Mouse (Mus musculus) heart, embryonic 13.5 days (tissue): ENCODE data around the gene Agap1. TPM values are rescaled to one million over a fixed set of nuclear protein-coding genes. Genes with fewer than 3 reads are reported as not detected.

Experiments
- ATAC-seq: fragments of 200-750 bp; cut with Nextera tagmentation; 2 replicates; pipeline ENCODE4 v1.8.0; 2017; ENCODE audit warnings: moderate TSS enrichment; ENCODE audit not compliant: insufficient number of reproducible peaks, low FRiP score, low TSS enrichment; ENCODE audit errors: extremely low read depth
- H3K27ac ChIP-seq: fragments of 300-500 bp; sonication (generic); replicated peaks from 2 replicates; pipeline ENCODE4 v1.5.1; 2015; ENCODE audit warnings: moderate library complexity, mild to moderate bottlenecking, inconsistent platforms
- H3K27me3 ChIP-seq: fragments of 300-500 bp; sonication (generic); replicated peaks from 2 replicates; pipeline ENCODE4 v1.6.1; 2015; ENCODE audit warnings: mild to moderate bottlenecking, inconsistent platforms
- H3K36me3 ChIP-seq: fragments of 300-500 bp; sonication (generic); 2 replicates; pipeline ENCODE4 v1.6.1; 2015; ENCODE audit warnings: mild to moderate bottlenecking, inconsistent platforms
- H3K4me1 ChIP-seq: fragments of 300-500 bp; sonication (generic); 2 replicates; pipeline ENCODE4 v1.6.1; 2015; ENCODE audit warnings: inconsistent platforms
- H3K4me2 ChIP-seq: fragments of 300-500 bp; sonication (generic); 2 replicates; pipeline ENCODE4 v1.6.1; 2015; ENCODE audit warnings: inconsistent platforms, mild to moderate bottlenecking, moderate library complexity
- H3K4me3 ChIP-seq: fragments of 300-500 bp; sonication (generic); 2 replicates; pipeline ENCODE4 v1.5.1; 2015; ENCODE audit warnings: moderate library complexity, mild to moderate bottlenecking, inconsistent platforms
- H3K9ac ChIP-seq: fragments of 300-500 bp; sonication (generic); 2 replicates; pipeline ENCODE4 v1.6.1; 2015; ENCODE audit warnings: inconsistent platforms, mild to moderate bottlenecking, moderate library complexity
- H3K9me3 ChIP-seq: fragments of 300-500 bp; sonication (generic); 2 replicates; pipeline ENCODE4 v1.6.1; 2016; ENCODE audit warnings: inconsistent platforms
- WGBS: fragments of 180-500 bp; shearing (Covaris S2); methylation state at CpG from one replicate; pipeline ENCODE4 v1.1.7; 2015; ENCODE audit warnings: mixed read lengths; 5-methylcytosine and 5-hydroxymethylcytosine counted together
- polyA plus RNA-seq: library from polyadenylated mRNA; unstranded; fragments of >200 nt; fragmentation: Nextera tagmentation; extraction: Ambion mirVana; gene quantifications from 2 replicates; pipeline ENCODE4 v1.2.1, GENCODE M21; 2015

Gene Agap1
- polyA plus RNA-seq, 1 experiment from 2014 or later: 7.1 TPM

DNA sequence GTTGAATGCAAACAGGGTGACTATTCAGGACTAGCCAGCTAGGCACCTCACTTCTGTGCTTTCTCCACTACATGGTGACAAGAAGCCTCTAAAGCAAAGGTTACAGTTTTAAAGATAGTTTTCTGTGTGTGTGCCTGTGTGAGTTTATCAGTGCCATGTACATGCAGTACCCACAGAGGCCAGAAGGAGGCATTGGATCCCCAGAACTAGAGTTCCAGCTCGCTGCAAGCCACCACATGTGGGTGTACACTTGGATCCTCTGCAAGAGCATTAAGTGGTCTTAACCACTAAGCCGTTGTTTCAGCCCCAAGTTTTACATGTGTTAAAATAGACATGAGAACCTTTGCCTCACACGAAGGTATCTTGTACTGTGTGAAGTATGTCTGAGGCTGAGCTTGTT, 219.1 kb downstream of the Agap1 start:
- Histone ChIP-seq H3K9me3 (no peaks in the 10 kb centered on the region), H3K27me3 (no peaks in the 10 kb centered on the region), H3K4me3 (no peak overlapping the region), H3K27ac (no peak overlapping the region), H3K4me2 (no peak overlapping the region), H3K4me1 (no peaks in the 10 kb centered on the region), H3K9ac (no peak overlapping the region), H3K36me3 (peaks cover 66% of the 10 kb centered on the region)
- ATAC-seq: no peak
- 92% methylated on average over 3 of the region's 3 CpGs for WGBS

DNA sequence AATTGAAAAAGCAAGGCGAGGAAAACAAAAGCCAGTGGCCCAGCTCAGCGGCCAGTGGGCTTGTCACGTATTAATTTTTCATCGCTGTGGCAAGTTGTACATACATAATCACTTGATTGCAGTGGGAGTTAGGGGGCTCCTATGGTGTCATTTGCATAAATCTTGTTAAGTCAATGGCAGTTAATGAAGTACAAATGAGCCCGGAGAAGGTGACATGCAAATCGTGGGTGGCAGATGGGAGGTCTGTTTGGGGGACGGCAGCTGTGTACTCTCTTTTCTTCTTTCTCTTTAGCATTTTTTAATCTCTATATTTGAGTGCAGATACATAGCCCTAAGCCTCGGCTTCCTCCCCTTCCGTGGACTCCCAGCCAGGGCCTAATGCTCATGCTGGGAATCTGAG, 220.1 kb downstream of the Agap1 start:
- H3K27me3 ChIP-seq: no peaks in the 10 kb centered on the region
- H3K4me2 ChIP-seq: no peak overlapping the region
- H3K4me3 ChIP-seq: no peak overlapping the region
- no peaks in the 10 kb centered on the region for H3K9me3 ChIP-seq
- H3K36me3 ChIP-seq: peaks cover 64% of the 10 kb centered on the region
- H3K27ac ChIP-seq: no peak overlapping the region
- H3K9ac ChIP-seq: no peak overlapping the region
- no peaks in the 10 kb centered on the region for H3K4me1 ChIP-seq
- no peak for ATAC-seq
- 84% methylated on average over 9 of the region's 9 CpGs for WGBS

GRCm38 (mm10) chr1:89676411-89676810, 221.8 kb downstream of the Agap1 start:
- no peak for ATAC-seq
- peaks cover 53% of the 10 kb centered on the region for H3K36me3 ChIP-seq
- no peaks in the 10 kb centered on the region for H3K4me1 ChIP-seq
- H3K4me3 ChIP-seq: no peak overlapping the region
- H3K27ac ChIP-seq: no peak overlapping the region
- no peak overlapping the region for H3K4me2 ChIP-seq
- WGBS: 60% methylated on average over 4 of the region's 4 CpGs
- no peak overlapping the region for H3K9ac ChIP-seq
- no peaks in the 10 kb centered on the region for H3K9me3 ChIP-seq
- H3K27me3 ChIP-seq: no peaks in the 10 kb centered on the region

DNA sequence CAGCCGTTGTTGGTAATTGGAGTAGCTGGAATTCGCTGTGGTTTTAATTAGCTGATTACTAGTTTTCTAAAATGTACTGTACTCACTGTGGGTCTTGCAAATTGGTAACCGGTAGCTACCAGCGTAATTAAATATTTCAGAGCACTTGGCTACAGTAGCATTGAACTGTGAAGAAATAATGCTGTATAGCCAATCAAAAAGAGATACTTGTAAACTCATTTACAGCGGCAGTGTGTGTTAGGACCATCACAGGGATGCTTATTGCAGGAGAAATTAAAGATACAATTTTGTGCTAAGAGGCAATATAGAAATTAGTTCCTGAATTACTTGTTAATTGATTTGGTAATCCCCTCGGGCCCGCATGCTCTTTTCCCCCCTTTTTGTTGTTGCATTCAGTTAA, 226.1 kb downstream of the Agap1 start:
- Histone ChIP-seq H3K36me3 (peaks cover 32% of the 10 kb centered on the region), H3K4me2 (no peak overlapping the region), H3K9ac (no peak overlapping the region), H3K27me3 (no peaks in the 10 kb centered on the region), H3K9me3 (no peaks in the 10 kb centered on the region), H3K4me3 (no peak overlapping the region), H3K4me1 (no peaks in the 10 kb centered on the region), H3K27ac (no peak overlapping the region)
- ATAC-seq: no peak
- WGBS: 86% methylated on average over 7 of the region's 7 CpGs

- no peak overlapping the region for H3K27ac ChIP-seq
- no peaks in the 10 kb centered on the region for H3K27me3 ChIP-seq
- no peak overlapping the region for H3K4me2 ChIP-seq
- ATAC-seq: no peak
- no peak overlapping the region for H3K4me3 ChIP-seq
- WGBS: 62% methylated on average over 10 of the region's 10 CpGs
- H3K36me3 ChIP-seq: peaks cover 18% of the 10 kb centered on the region
- no peak overlapping the region for H3K9ac ChIP-seq
- H3K9me3 ChIP-seq: no peaks in the 10 kb centered on the region
- peaks cover 36% of the 10 kb centered on the region for H3K4me1 ChIP-seq
These were observed 234.3 kb downstream of the Agap1 start for GRCm38 (mm10) chr1:89688914-89689313.

DNA sequence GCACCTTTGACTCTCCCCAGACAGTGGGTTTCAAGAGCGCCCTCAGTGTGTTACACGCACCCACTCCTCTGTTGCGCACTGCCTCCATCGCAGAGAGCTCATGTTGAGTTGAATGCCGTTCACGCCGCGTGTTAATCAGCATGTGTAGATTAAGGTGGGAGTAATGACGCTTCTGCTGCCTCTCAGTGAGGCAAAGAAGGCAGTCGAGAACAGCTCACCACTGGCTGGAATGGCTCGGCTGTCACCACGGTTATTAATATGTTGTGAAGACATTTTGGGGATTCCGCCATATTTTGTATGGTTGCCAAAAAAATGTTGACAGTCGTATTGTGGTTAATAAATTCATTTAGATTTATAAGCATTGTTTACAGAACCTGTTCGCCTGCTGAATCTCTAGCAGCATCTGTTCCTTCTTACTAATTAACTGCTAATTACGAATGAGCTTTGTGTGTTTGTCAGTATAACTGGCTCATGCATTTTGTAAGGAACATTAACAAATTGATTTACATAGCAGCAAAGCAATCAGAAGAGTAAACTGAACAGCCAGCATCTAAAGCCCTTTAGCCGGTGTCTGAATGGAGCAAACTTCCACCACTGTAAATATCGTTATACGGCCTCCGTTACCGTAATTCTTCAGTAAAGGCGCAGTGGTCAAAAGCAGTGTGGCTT, 235.1 kb downstream of the Agap1 start:
- H3K4me1 ChIP-seq: peaks cover 38% of the 10 kb centered on the region
- peaks cover 15% of the 10 kb centered on the region for H3K36me3 ChIP-seq
- H3K27me3 ChIP-seq: no peaks in the 10 kb centered on the region
- no peaks in the 10 kb centered on the region for H3K9me3 ChIP-seq
- no peak overlapping the region for H3K4me3 ChIP-seq
- H3K4me2 ChIP-seq: no peak overlapping the region
- 78% methylated on average over 22 of the region's 22 CpGs for whole genome bisulfite sequencing
- no peak overlapping the region for H3K9ac ChIP-seq
- no peak overlapping the region for H3K27ac ChIP-seq
- ATAC-seq: no peak

- Histone ChIP-seq H3K36me3 (peaks cover 5% of the 10 kb centered on the region; the same call in 1 of the 2 replicates), H3K9ac (no peak overlapping the region), H3K27ac (no peak overlapping the region), H3K4me3 (no peak overlapping the region), H3K27me3 (no peaks in the 10 kb centered on the region), H3K4me2 (no peak overlapping the region), H3K9me3 (no peaks in the 10 kb centered on the region), H3K4me1 (peaks cover 42% of the 10 kb centered on the region)
- WGBS: 57% methylated on average over 1 of the region's 1 CpGs
- ATAC-seq: no peak
These were observed 236.5 kb downstream of the Agap1 start for GRCm38 (mm10) chr1:89691096-89691495.

DNA sequence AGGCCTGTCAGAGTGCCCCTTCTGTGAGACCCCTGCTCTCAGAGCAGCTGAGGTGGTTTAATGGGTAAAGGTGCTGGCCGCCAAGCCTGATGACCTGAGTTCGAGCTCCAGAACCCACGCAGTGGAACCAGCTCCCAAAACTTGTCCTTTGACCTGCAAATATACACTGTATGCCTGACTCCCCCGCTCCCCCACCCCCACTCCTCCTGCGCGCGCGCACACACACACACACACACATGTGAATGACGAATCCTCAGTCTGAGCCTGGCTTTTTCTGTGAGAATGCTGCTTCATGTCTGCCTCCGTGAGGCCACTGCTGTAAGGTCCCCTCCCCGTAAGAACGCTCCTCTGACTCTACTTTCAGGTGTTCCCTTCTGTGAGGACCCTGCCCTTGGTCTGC, 237.8 kb downstream of the Agap1 start:
- ATAC-seq: no peak
- Histone ChIP-seq H3K36me3 (peaks cover 5% of the 10 kb centered on the region; the same call in 1 of the 2 replicates), H3K4me3 (no peak overlapping the region), H3K27ac (no peak overlapping the region), H3K9ac (no peak overlapping the region), H3K27me3 (no peaks in the 10 kb centered on the region), H3K4me1 (peaks cover 34% of the 10 kb centered on the region), H3K9me3 (no peaks in the 10 kb centered on the region), H3K4me2 (no peak overlapping the region)
- WGBS: 89% methylated on average over 12 of the region's 12 CpGs

DNA sequence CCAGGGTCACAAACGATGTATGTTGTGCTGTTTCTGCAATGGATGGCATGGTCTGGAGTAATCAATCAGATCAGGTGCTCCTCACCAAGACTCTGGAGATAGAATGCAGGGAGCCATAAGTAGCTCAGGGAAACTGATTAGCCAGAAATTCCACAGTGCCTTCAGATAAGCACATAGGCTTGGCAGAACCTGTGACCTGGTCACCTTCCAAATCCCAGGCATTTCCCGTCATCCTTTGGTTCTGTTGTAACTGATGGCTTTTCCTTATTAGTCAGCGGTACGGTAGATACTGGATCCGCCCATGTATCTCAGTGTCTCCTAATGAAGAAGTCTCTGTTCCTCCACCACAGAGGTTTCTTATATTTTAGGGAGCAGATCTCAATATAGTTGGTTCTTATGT, 240.3 kb downstream of the Agap1 start:
- Histone ChIP-seq H3K27me3 (no peaks in the 10 kb centered on the region), H3K9me3 (no peaks in the 10 kb centered on the region), H3K4me1 (peaks cover 23% of the 10 kb centered on the region), H3K4me2 (no peak overlapping the region), H3K27ac (no peak overlapping the region), H3K9ac (no peak overlapping the region), H3K36me3 (peaks cover 11% of the 10 kb centered on the region), H3K4me3 (no peak overlapping the region)
- WGBS: 65% methylated on average over 5 of the region's 5 CpGs
- ATAC-seq: no peak

DNA sequence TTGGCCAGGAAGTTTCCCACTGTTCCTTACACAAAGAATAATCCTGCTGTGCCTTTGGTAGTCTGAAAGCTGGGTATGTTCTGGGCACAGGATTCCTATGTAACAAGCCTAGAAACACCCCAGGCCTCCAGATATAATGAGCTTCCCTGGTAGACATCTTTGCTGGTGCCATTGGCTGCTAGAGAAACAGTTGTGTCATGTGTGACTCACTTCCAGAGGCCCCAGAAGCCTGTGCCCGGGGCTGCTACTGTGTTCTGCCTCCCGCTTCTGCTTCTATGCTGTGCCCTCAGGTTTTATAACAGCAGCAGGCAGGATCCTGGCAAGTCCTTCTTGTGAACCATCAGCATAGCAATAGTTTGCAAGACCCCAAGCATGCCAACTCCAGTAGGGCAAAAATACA, 242.6 kb downstream of the Agap1 start:
- H3K27me3 ChIP-seq: no peaks in the 10 kb centered on the region
- 82% methylated on average over 2 of the region's 2 CpGs for WGBS
- peaks cover 17% of the 10 kb centered on the region for H3K4me1 ChIP-seq

DNA sequence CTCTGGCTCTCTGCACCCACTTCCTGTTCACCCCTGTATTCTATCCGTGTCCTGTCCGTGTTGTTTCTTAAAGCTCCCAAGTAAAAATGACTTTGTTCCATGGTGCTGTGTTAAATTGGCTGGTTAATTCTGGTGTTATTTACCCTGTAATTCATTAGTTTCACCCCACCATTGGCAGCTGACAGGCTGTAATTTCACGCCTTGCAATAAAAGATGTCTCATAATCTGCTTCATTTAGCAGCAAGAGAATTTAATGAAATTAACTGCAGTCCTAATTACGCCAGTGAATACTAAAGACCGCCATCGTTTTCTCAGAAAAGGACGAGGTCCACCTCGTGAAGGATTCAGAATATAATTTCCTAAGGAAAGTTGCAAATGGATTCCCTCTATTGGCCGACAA, 245.6 kb downstream of the Agap1 start:
- peaks cover 22% of the 10 kb centered on the region for H3K36me3 ChIP-seq
- no peak overlapping the region for H3K27ac ChIP-seq
- H3K4me2 ChIP-seq: no peak overlapping the region
- H3K4me3 ChIP-seq: no peak overlapping the region
- 88% methylated on average over 9 of the region's 9 CpGs for WGBS
- no peak for ATAC-seq
- H3K9me3 ChIP-seq: no peaks in the 10 kb centered on the region
- no peak overlapping the region for H3K9ac ChIP-seq
- H3K4me1 ChIP-seq: peaks cover 32% of the 10 kb centered on the region
- H3K27me3 ChIP-seq: no peaks in the 10 kb centered on the region

More for the DNA sequence above, 242.6 kb downstream of the Agap1 start:
- no peak overlapping the region for H3K27ac ChIP-seq
- no peak for ATAC-seq
- no peak overlapping the region for H3K9ac ChIP-seq
- peaks cover 22% of the 10 kb centered on the region for H3K36me3 ChIP-seq
- no peaks in the 10 kb centered on the region for H3K9me3 ChIP-seq
- H3K4me2 ChIP-seq: no peak overlapping the region
- H3K4me3 ChIP-seq: no peak overlapping the region

- ATAC-seq: no peak
- Histone ChIP-seq H3K36me3 (peaks cover 19% of the 10 kb centered on the region), H3K27ac (no peak overlapping the region), H3K9ac (no peak overlapping the region), H3K27me3 (no peaks in the 10 kb centered on the region), H3K4me3 (no peak overlapping the region), H3K4me1 (peaks cover 34% of the 10 kb centered on the region), H3K4me2 (no peak overlapping the region), H3K9me3 (no peaks in the 10 kb centered on the region)
- 72% methylated on average over 5 of the region's 5 CpGs for WGBS
These were observed 246.6 kb downstream of the Agap1 start for GRCm38 (mm10) chr1:89701162-89701730.
